Mouse (Mus musculus) midbrain, embryonic 16.5 days (tissue): Measurements from ENCODE around the gene Camsap3. TPM values are rescaled to one million over a fixed set of nuclear protein-coding genes. Genes with fewer than 3 reads are reported as not detected.

Source experiments
- ATAC-seq: fragments of 200-750 bp; cut with Nextera tagmentation; 2 replicates; pipeline ENCODE4 v1.8.0; 2017; ENCODE audit warnings: moderate TSS enrichment
- H3K27ac ChIP-seq: fragments of 300-500 bp; sonication (generic); 2 replicates; pipeline ENCODE4 v1.5.1; 2014; ENCODE audit warnings: mild to moderate bottlenecking, low read length, mixed read lengths
- H3K27me3 ChIP-seq: fragments of 300-500 bp; sonication (generic); 2 replicates; pipeline ENCODE4 v1.6.1; 2014; ENCODE audit warnings: low read depth, low read length, mixed read lengths; ENCODE audit not compliant: control insufficient read depth, insufficient read depth
- H3K36me3 ChIP-seq: fragments of 300-500 bp; sonication (generic); 2 replicates; pipeline ENCODE4 v1.6.1; 2014; ENCODE audit warnings: mild to moderate bottlenecking, low read length, moderate library complexity, mixed read lengths; ENCODE audit not compliant: control insufficient read depth, insufficient read depth
- H3K4me1 ChIP-seq: fragments of 300-500 bp; sonication (generic); 2 replicates; pipeline ENCODE4 v1.6.1; 2014; ENCODE audit warnings: mild to moderate bottlenecking, low read length, mixed read lengths; ENCODE audit not compliant: control insufficient read depth, insufficient read depth
- H3K4me2 ChIP-seq: fragments of 300-500 bp; sonication (generic); 2 replicates; pipeline ENCODE4 v1.6.1; 2014; ENCODE audit warnings: mild to moderate bottlenecking, low read length, mixed read lengths
- H3K4me3 ChIP-seq: fragments of 300-500 bp; sonication (generic); 2 replicates; pipeline ENCODE4 v1.5.1; 2014; ENCODE audit warnings: low read depth, mild to moderate bottlenecking, low read length, moderate library complexity, mixed read lengths
- H3K9ac ChIP-seq: fragments of 300-500 bp; sonication (generic); 2 replicates; pipeline ENCODE4 v1.6.1; 2014; ENCODE audit warnings: low read depth, low read length, mixed read lengths
- H3K9me3 ChIP-seq: fragments of 300-500 bp; sonication (generic); replicated peaks from 2 replicates; pipeline ENCODE4 v1.6.1; 2014; ENCODE audit warnings: mild to moderate bottlenecking, low read length, mixed read lengths; ENCODE audit not compliant: control insufficient read depth, poor library complexity, severe bottlenecking
- WGBS: fragments of 180-500 bp; shearing (Covaris S2); extraction: QIAGEN DNeasy Blood & Tissue Kit; methylation state at CpG from one replicate; pipeline ENCODE4 v1.1.7; 2014; 5-methylcytosine and 5-hydroxymethylcytosine counted together
- polyA plus RNA-seq: library from polyadenylated mRNA; unstranded; fragments of >200 nt; fragmentation: Nextera tagmentation; extraction: Ambion mirVana; gene quantifications from 2 replicates; pipeline ENCODE4 v1.2.1, GENCODE M21; 2015

Camsap3 gene
- polyA plus RNA-seq, 1 experiment from 2014 or later: 48.7 TPM

- H3K36me3 ChIP-seq: peaks cover 56% of the 10 kb centered on the region
- H3K4me3 ChIP-seq: no peak overlapping the region
- WGBS: 92% methylated on average over 6 of the region's 6 CpGs
- ATAC-seq: no peak
- H3K4me1 ChIP-seq: no peaks in the 10 kb centered on the region
- H3K27ac ChIP-seq: no peak overlapping the region
- no peak overlapping the region for H3K9ac ChIP-seq
- no peak overlapping the region for H3K4me2 ChIP-seq
- H3K27me3 ChIP-seq: no peaks in the 10 kb centered on the region
- H3K9me3 ChIP-seq: no peaks in the 10 kb centered on the region
These were observed 22.7 kb downstream of the Camsap3 start for GRCm38 (mm10) chr8:3609816-3610150.

- peak; percentile 96 for ATAC-seq
- WGBS: under 1% methylated on average over 37 of the region's 37 CpGs
- no peaks in the 10 kb centered on the region for H3K27me3 ChIP-seq
- H3K9me3 ChIP-seq: no peaks in the 10 kb centered on the region
- H3K4me3 ChIP-seq: peak within 1 kb of the TSS; percentile 68
- H3K36me3 ChIP-seq: peaks cover 10% of the 10 kb centered on the region
- H3K27ac ChIP-seq: peak within 1 kb of the TSS; percentile 23; the same call in 1 of the 2 replicates
- peaks cover 18% of the 10 kb centered on the region for H3K4me1 ChIP-seq
- H3K4me2 ChIP-seq: peak within 1 kb of the TSS; percentile 93
- peak within 1 kb of the TSS; percentile 68 for H3K9ac ChIP-seq
These were observed 34.3 kb downstream of the Camsap3 start, which contains the start of the genes Xab2 and Pet100 for GRCm38 (mm10) chr8:3621199-3621970. Xab2 (minus strand) TSS chr8:3621316. Pet100 (plus strand) TSS chr8:3621548.

- 69% methylated on average over 8 of the region's 8 CpGs for WGBS
These were observed 35.0 kb downstream of the Camsap3 start for GRCm38 (mm10) chr8:3622119-3622518.

DNA sequence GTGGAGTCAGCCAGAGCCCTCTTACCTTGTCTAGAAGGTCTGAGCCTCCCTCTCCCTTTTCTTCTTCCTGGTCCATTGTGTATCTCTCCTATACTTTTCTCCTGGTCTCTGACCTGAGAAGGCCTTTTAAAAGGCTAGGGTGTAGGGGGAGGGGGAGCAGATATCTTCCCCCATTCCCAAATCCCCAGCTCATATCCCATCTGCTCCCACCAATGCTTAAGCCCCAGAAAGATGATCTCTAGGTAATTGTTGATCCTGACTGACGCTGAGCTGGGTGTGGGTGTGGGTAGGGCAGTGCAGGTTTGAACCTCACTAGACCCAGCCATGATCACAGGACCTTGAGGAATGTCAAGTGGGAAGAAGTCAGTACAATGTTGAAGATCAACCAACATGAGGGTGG is 38.4 kb downstream of the Camsap3 start, which contains the start of gene Pcp2:
Gene Pcp2 (minus strand): TSS at position 101 of the 400 bp plus-strand sequence.
- no peaks in the 10 kb centered on the region for H3K36me3 ChIP-seq
- H3K4me3 ChIP-seq: no peak within 1 kb of the TSS
- no peak for ATAC-seq
- no peak within 1 kb of the TSS for H3K4me2 ChIP-seq
- WGBS: 44% methylated on average over 1 of the region's 1 CpGs
- peaks cover 10% of the 10 kb centered on the region for H3K4me1 ChIP-seq
- no peak within 1 kb of the TSS for H3K27ac ChIP-seq
- H3K9me3 ChIP-seq: no peaks in the 10 kb centered on the region
- peaks cover 10% of the 10 kb centered on the region for H3K27me3 ChIP-seq
- no peak within 1 kb of the TSS for H3K9ac ChIP-seq

More at GRCm38 (mm10) chr8:3622119-3622518, 35.0 kb downstream of the Camsap3 start:
- peak overlapping the region; percentile 68 for H3K9ac ChIP-seq
- H3K27ac ChIP-seq: no peak overlapping the region
- peak overlapping the region; percentile 82 for H3K4me2 ChIP-seq
- H3K4me3 ChIP-seq: peak overlapping the region; percentile 68
- no peaks in the 10 kb centered on the region for H3K9me3 ChIP-seq
- no peak for ATAC-seq
- peaks cover 6% of the 10 kb centered on the region for H3K36me3 ChIP-seq
- H3K4me1 ChIP-seq: peaks cover 18% of the 10 kb centered on the region
- no peaks in the 10 kb centered on the region for H3K27me3 ChIP-seq

- Histone ChIP-seq H3K4me2 (no peak overlapping the region), H3K9me3 (no peaks in the 10 kb centered on the region), H3K9ac (no peak overlapping the region), H3K36me3 (no peaks in the 10 kb centered on the region), H3K27me3 (peaks cover 10% of the 10 kb centered on the region), H3K4me3 (no peak overlapping the region), H3K4me1 (peaks cover 13% of the 10 kb centered on the region), H3K27ac (no peak overlapping the region)
- WGBS: 58% methylated on average over 5 of the region's 5 CpGs
- ATAC-seq: no peak
These were observed 39.9 kb downstream of the Camsap3 start for GRCm38 (mm10) chr8:3626971-3627370.

DNA sequence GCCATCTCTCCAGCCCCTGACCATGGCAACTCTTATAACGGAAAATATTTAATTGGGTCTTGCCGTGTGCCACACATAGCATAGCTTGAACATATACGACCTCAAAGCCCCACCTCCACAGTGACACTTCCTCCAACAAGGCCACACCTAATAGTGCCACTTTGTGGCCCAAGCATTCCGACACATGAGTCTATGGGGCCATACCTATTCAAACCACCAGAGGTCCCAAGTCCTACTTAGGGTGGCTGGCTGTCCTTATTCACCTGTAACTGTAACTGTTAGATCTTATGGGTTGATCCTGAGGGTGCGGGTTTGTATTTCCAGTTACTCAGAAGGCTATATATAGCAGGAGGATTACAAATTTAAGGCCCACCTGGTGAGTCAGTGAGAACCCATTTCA is 40.9 kb downstream of the Camsap3 start:
- no peaks in the 10 kb centered on the region for H3K9me3 ChIP-seq
- no peaks in the 10 kb centered on the region for H3K36me3 ChIP-seq
- ATAC-seq: no peak
- no peak overlapping the region for H3K9ac ChIP-seq
- H3K4me2 ChIP-seq: no peak overlapping the region
- no peak overlapping the region for H3K4me3 ChIP-seq
- no peak overlapping the region for H3K27ac ChIP-seq
- WGBS: 38% methylated on average over 5 of the region's 5 CpGs
- peaks cover 8% of the 10 kb centered on the region for H3K4me1 ChIP-seq
- peaks cover 10% of the 10 kb centered on the region for H3K27me3 ChIP-seq

DNA sequence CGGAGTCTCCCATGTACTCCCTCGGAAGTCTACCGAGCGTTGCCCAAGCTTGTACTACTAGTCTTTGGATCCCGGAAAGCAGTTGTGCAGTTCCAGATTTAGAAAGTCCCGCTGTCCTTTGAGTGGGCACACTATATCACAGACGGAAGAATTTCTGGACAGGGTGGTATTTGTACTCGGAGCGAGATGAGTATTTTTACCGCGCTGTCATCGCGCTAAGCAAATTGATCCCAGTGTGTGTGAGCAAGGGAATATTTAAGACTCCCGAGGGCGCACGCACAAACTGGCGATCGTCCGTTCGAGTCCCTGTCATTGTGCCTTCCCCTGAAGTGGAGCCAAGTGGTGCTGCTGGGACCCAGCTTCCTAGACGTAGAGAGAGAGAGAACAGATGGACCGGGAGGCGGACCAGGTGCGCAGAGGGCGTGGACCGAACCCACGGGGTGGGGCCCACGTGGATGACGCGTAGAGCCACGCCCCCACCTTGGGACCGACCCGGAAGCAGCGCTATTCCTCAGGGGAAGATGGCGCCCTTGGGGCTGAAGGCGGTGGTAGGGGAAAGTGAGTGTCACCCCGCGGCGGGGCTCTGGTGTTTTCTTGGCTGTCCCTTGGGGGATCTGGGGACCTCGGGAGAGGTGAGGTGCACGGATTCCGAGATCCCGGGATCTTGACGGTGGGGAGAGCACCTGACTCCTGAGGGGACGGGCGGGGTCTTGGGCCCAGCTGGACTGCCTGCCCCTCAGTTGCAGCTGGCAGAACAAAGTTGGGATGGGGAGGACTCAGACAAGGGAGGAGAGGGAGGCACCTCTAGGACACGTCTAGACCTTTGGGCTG is 43.8 kb downstream of the Camsap3 start, which contains the start of gene Stxbp2:
Gene Stxbp2 (plus strand): TSS at position 309 of the 831 bp plus-strand sequence.
- H3K9ac ChIP-seq: peak within 1 kb of the TSS; percentile 61
- peak within 1 kb of the TSS; percentile 48 for H3K4me3 ChIP-seq
- peaks cover 10% of the 10 kb centered on the region for H3K27me3 ChIP-seq
- no peaks in the 10 kb centered on the region for H3K36me3 ChIP-seq
- peaks cover 8% of the 10 kb centered on the region for H3K4me1 ChIP-seq
- 6% methylated on average over 47 of the region's 47 CpGs for WGBS
- H3K9me3 ChIP-seq: no peaks in the 10 kb centered on the region
- no peak within 1 kb of the TSS for H3K27ac ChIP-seq
- H3K4me2 ChIP-seq: peak within 1 kb of the TSS; percentile 77
- ATAC-seq: peak; percentile 82

DNA sequence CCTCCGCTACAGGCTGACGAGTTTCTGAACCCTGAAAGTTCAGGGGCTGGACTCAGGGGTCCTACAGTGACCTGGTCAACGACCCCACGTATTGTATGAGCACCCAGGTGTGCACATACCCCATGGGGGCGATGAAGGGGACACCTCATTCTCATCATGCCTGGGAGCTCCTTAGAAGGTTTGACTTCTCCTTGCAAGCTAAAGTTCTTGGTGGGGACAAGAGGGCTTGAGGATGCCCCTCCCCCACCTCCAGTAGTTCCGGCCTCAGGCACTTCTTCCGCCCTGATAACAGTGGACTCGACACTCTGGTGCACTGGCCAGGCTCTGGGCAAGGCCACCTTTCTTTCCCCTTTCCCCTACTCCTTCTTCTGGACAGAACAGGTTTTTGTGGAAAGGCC is 44.4 kb downstream of the Camsap3 start:
- Histone ChIP-seq H3K27me3 (peaks cover 10% of the 10 kb centered on the region), H3K4me2 (peak overlapping the region; percentile 77), H3K9ac (peak overlapping the region; percentile 61; the same call in 1 of the 2 replicates), H3K27ac (no peak overlapping the region), H3K9me3 (no peaks in the 10 kb centered on the region), H3K4me3 (peak overlapping the region; percentile 48), H3K4me1 (peaks cover 8% of the 10 kb centered on the region), H3K36me3 (no peaks in the 10 kb centered on the region)
- no peak for ATAC-seq
- WGBS: 29% methylated on average over 8 of the region's 8 CpGs
